Mouse (Mus musculus): ENCODE data around the gene Txlnb. TPM values are rescaled to one million over a fixed set of nuclear protein-coding genes. Genes with fewer than 3 reads are reported as not detected.
"Not testable (repeated sequence)": the region's sequence is repeated elsewhere in the genome, so short reads cannot be mapped to it uniquely, and the experiment has no call there.

Gene Txlnb
- polyA plus RNA-seq, 1 experiment: not detected

DNA sequence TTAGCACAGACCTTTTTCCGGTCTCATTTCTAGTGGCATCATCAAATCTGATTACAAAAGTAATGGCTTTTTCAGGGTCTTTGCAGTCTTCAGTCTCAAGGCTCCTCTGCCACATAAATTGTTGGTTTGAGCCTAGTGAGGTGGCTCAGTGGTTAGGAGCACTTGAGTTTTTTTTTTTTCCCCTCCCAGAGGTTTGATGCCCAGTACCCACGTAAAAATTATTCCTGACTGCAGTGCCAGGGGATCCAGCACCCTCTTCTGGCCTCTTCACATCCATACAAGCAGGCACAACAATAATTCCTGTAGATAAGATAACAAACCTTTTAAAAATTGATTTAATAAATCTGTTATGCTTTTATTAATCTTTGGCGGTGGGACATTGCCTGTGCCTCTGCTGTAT, 21.7 kb upstream of the Txlnb start:
- TF ChIP-seq POLR2A (IDR thresholded peaks at IDR 0.05; ENCODE audit: borderline replicate concordance, control insufficient read depth, low read depth, low read length) (no peak), CTCF (IDR thresholded peaks at IDR 0.05; ENCODE audit: control insufficient read depth, insufficient read depth, low read length) (no peak)
- Histone ChIP-seq H3K4me1 (ENCODE audit: control insufficient read depth, insufficient read depth, low read length) (no peaks in the 10 kb centered on the region; the same call in none of the 2 replicates), H3K27ac (ENCODE audit: control insufficient read depth, insufficient read depth, low read depth, low read length, poor library complexity) (no peak overlapping the region), H3K4me3 (replicated peaks; ENCODE audit: control insufficient read depth, low read depth, low read length) (no peak overlapping the region)
- 79% methylated on average over 3 of the region's 3 CpGs for WGBS

GRCm38 (mm10) chr10:17775079-17775478, 20.9 kb upstream of the Txlnb start:
- under 1% methylated on average over 4 of the region's 4 CpGs for WGBS
- H3K27ac ChIP-seq (ENCODE audit: control insufficient read depth, insufficient read depth, low read depth, low read length, poor library complexity): no peak overlapping the region
- no peaks in the 10 kb centered on the region; the same call in none of the 2 replicates for H3K4me1 ChIP-seq (ENCODE audit: control insufficient read depth, insufficient read depth, low read length)
- TF ChIP-seq CTCF (IDR thresholded peaks at IDR 0.05; ENCODE audit: control insufficient read depth, insufficient read depth, low read length): no peak
- H3K4me3 ChIP-seq (replicated peaks; ENCODE audit: control insufficient read depth, low read depth, low read length): no peak overlapping the region

DNA sequence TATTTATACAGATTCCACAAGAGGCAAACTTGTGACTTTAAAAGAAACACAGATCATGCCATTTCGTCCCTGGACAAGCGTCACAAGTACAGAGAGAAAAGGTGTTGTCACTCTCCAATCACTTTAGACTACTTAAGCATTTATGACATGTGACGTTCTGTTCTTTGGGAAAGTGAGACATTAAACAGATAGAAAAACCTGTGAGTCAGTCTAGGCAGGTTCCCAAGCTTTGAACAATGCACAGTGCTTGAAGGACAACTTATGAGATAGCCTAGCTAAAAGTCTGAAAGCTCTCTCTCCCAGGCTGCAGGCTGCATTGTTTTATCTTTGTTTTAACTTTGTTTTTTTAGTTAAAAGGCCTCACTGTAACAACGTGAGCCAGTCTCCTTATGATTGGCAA, 19.3 kb upstream of the Txlnb start:
- not testable (repeated sequence) for H3K27ac ChIP-seq (ENCODE audit: control insufficient read depth, insufficient read depth, low read depth, low read length, poor library complexity); H3K4me1 ChIP-seq (ENCODE audit: control insufficient read depth, insufficient read depth, low read length); H3K4me3 ChIP-seq (replicated peaks; ENCODE audit: control insufficient read depth, low read depth, low read length)
- 76% methylated on average over 4 of the region's 4 CpGs for WGBS

- H3K27ac ChIP-seq (ENCODE audit: control insufficient read depth, insufficient read depth, low read depth, low read length, poor library complexity): no peak overlapping the region
Observed at GRCm38 (mm10) chr10:17786771-17787170, 9.3 kb upstream of the Txlnb start.

DNA sequence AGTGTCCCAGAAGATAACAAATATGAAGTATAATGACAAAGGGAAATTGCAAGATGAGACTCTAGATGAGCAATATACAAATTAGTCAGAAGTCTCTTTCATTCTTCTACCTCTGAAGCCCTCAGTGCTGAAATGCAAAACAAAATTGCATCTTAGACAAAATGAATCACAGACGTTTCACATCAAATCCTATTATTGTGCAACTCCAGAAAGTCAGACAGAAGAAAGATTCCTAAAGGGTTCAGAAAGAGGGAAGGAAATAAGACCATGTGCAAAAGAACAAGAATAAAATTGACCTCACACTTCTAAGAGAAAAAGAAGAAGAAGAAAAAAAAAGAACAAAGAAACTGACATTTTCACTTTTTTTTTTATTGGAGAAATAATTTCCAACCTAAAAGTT, 8.1 kb upstream of the Txlnb start:
- no peak for TF ChIP-seq CTCF (IDR thresholded peaks at IDR 0.05; ENCODE audit: control insufficient read depth, insufficient read depth, low read length)
- no peak for TF ChIP-seq POLR2A (IDR thresholded peaks at IDR 0.05; ENCODE audit: borderline replicate concordance, control insufficient read depth, low read depth, low read length)
- Histone ChIP-seq H3K27ac (ENCODE audit: control insufficient read depth, insufficient read depth, low read depth, low read length, poor library complexity) (no peak overlapping the region), H3K4me1 (ENCODE audit: control insufficient read depth, insufficient read depth, low read length) (no peaks in the 10 kb centered on the region; the same call in 1 of the 2 replicates), H3K4me3 (replicated peaks; ENCODE audit: control insufficient read depth, low read depth, low read length) (no peak overlapping the region)
- WGBS: 14% methylated on average over 1 of the region's 1 CpGs

More at GRCm38 (mm10) chr10:17786771-17787170, 9.3 kb upstream of the Txlnb start:
- Histone ChIP-seq H3K4me1 (ENCODE audit: control insufficient read depth, insufficient read depth, low read length) (no peaks in the 10 kb centered on the region; the same call in 1 of the 2 replicates), H3K4me3 (replicated peaks; ENCODE audit: control insufficient read depth, low read depth, low read length) (no peak overlapping the region)
- 83% methylated on average over 3 of the region's 3 CpGs for WGBS
- TF ChIP-seq CTCF (IDR thresholded peaks at IDR 0.05; ENCODE audit: control insufficient read depth, insufficient read depth, low read length): no peak
- no peak for TF ChIP-seq POLR2A (IDR thresholded peaks at IDR 0.05; ENCODE audit: borderline replicate concordance, control insufficient read depth, low read depth, low read length)

- no peak for TF ChIP-seq CTCF (IDR thresholded peaks at IDR 0.05; ENCODE audit: control insufficient read depth, insufficient read depth, low read length)
- no peak for TF ChIP-seq POLR2A (IDR thresholded peaks at IDR 0.05; ENCODE audit: borderline replicate concordance, control insufficient read depth, low read depth, low read length)
- Histone ChIP-seq H3K4me1 (ENCODE audit: control insufficient read depth, insufficient read depth, low read length) (no peaks in the 10 kb centered on the region; the same call in 1 of the 2 replicates), H3K27ac (ENCODE audit: control insufficient read depth, insufficient read depth, low read depth, low read length, poor library complexity) (no peak overlapping the region), H3K4me3 (replicated peaks; ENCODE audit: control insufficient read depth, low read depth, low read length) (no peak overlapping the region)
- 43% methylated on average over 4 of the region's 4 CpGs for WGBS
Observed at GRCm38 (mm10) chr10:17788347-17788746, 7.7 kb upstream of the Txlnb start.

- TF ChIP-seq POLR2A (IDR thresholded peaks at IDR 0.05; ENCODE audit: borderline replicate concordance, control insufficient read depth, low read depth, low read length) (no peak), CTCF (IDR thresholded peaks at IDR 0.05; ENCODE audit: control insufficient read depth, insufficient read depth, low read length) (no peak)
- Histone ChIP-seq H3K27ac (ENCODE audit: control insufficient read depth, insufficient read depth, low read depth, low read length, poor library complexity) (no peak overlapping the region), H3K4me3 (replicated peaks; ENCODE audit: control insufficient read depth, low read depth, low read length) (no peak overlapping the region), H3K4me1 (ENCODE audit: control insufficient read depth, insufficient read depth, low read length) (no peaks in the 10 kb centered on the region; the same call in 1 of the 2 replicates)
- 69% methylated on average over 5 of the region's 5 CpGs for WGBS
Observed at GRCm38 (mm10) chr10:17793926-17794325, 2.1 kb upstream of the Txlnb start.

DNA sequence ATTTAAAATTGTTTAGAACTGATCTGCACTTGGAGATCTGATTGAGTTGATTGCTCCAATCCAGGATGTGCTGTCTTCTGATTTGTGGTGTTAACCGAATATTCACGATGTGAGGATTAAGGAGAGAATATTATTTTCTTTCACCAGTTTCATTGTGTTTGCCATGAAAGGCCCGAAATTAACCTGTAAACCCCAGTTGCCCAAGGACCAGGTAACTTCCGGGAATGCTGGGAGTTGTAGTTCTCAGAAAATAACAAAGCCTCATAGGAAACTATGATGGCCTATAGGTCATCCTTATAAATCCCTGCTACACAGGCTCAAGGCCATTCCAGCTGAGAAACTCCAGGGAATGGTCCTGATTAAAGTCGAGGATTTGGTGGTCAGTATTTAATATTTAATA, 1.6 kb upstream of the Txlnb start:
- WGBS: 83% methylated on average over 5 of the region's 5 CpGs
- H3K27ac ChIP-seq (ENCODE audit: control insufficient read depth, insufficient read depth, low read depth, low read length, poor library complexity): no peak overlapping the region
- TF ChIP-seq CTCF (IDR thresholded peaks at IDR 0.05; ENCODE audit: control insufficient read depth, insufficient read depth, low read length): no peak
- TF ChIP-seq POLR2A (IDR thresholded peaks at IDR 0.05; ENCODE audit: borderline replicate concordance, control insufficient read depth, low read depth, low read length): no peak
- no peaks in the 10 kb centered on the region; the same call in 1 of the 2 replicates for H3K4me1 ChIP-seq (ENCODE audit: control insufficient read depth, insufficient read depth, low read length)
- H3K4me3 ChIP-seq (replicated peaks; ENCODE audit: control insufficient read depth, low read depth, low read length): no peak overlapping the region

DNA sequence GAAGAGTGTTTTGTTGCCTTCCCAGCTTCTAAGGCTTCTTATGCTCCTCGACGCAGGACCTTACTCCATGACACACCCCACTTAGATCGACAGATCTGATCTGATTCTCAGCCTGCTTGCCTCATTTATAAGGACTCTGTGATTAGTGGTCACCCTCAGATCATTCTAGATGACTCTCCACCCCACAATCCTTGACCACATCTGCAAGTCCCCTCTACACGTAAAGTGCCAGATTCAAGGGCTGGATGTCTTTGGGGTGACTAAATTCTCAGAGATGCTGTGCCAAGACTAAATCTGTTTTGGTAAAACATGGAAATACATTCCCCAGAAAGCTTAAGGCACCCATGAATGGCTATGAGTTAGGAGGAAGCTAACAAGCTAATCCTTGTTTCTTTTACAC, 799 bp upstream of the Txlnb start:
- 74% methylated on average over 4 of the region's 4 CpGs for WGBS
- Histone ChIP-seq H3K27ac (ENCODE audit: control insufficient read depth, insufficient read depth, low read depth, low read length, poor library complexity) (no peak overlapping the region), H3K4me1 (ENCODE audit: control insufficient read depth, insufficient read depth, low read length) (no peaks in the 10 kb centered on the region; the same call in 1 of the 2 replicates), H3K4me3 (replicated peaks; ENCODE audit: control insufficient read depth, low read depth, low read length) (no peak overlapping the region)
- TF ChIP-seq CTCF (IDR thresholded peaks at IDR 0.05; ENCODE audit: control insufficient read depth, insufficient read depth, low read length) (no peak), POLR2A (IDR thresholded peaks at IDR 0.05; ENCODE audit: borderline replicate concordance, control insufficient read depth, low read depth, low read length) (no peak)
